23 mouse cellular contexts compared by ENCODE assay signal in the genomic region with DNA sequence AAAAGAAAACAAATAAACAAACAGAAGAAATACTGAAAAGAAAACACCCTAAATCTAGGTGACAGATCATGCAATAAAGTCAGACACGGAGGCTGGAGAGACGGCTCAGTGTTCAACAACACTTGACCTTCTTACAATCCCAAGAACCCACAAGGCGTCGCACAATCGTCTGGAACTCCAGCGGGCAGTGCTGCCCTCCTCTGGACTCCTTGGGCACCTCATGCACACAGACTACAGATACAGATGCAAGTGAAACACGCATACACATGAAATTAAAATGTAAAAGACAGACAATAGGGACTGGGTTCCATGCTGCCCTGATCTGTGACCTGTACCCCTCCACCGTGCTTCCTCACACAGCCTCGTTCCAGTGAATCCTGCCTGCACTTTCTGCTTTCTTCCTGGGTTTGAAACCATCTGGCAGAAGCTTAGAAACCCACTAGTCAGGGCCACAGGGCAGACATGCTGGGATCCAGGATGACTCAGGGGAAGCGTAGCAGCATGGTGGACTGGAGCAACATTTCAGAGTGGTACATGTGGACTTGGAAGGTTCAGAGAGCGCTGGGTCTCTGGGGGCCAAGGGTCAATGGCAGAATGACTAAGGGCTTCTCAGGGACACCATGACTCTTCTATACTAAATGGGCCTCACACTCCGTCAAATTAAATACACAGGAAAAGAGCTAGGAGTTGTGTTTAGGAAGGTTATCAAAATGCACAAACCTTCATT.
DNase-seq lines count a peak whose midpoint lies in the region; ATAC-seq lines count a peak whose summit lies in the region.
"Had no signal": no experiment of that assay in that cellular context is flagged by ENCODE, and none has a peak within 500 bp of the region (broad histone marks: within the 10 kb centered on the region; RNA-seq: fewer than 3 reads in every experiment).

No protein-coding gene starts in this region.

- peaks cover 7% of the 10 kb centered on the region; the same call in 1 of the 2 replicates for H3K4me1 ChIP-seq in kidney, embryonic 16.5 days (ENCODE audit: insufficient read depth, low read length)
- H3K4me1 ChIP-seq: heart, embryonic 12.5 days had no signal

- H3K4me2 ChIP-seq in kidney, embryonic 16.5 days (replicated peaks; ENCODE audit: low read depth, low read length), result no peak overlapping the region
- H3K4me2 ChIP-seq: forebrain, embryonic 15.5 days; heart, embryonic 12.5 days; hindbrain, embryonic 15.5 days; limb, embryonic 15.5 days; midbrain, embryonic 12.5 days; neural tube, embryonic 15.5 days had no signal

- peaks cover 4% of the 10 kb centered on the region for H3K36me3 ChIP-seq in kidney, embryonic 16.5 days (ENCODE audit: insufficient read depth, low read length)
- H3K36me3 ChIP-seq: forebrain, embryonic 15.5 days; heart, embryonic 12.5 days; hindbrain, embryonic 15.5 days; limb, embryonic 15.5 days; neural tube, embryonic 15.5 days had no signal

- no peaks in the 10 kb centered on the region for H3K27me3 ChIP-seq in kidney, embryonic 16.5 days (ENCODE audit: insufficient read depth, low read length)
- H3K27me3 ChIP-seq: forebrain, embryonic 15.5 days; heart, embryonic 12.5 days; hindbrain, embryonic 15.5 days; limb, embryonic 15.5 days; midbrain, embryonic 12.5 days; neural tube, embryonic 15.5 days had no signal

- H3K4me3 ChIP-seq in kidney, embryonic 16.5 days (ENCODE audit: low read length), result no peak overlapping the region
- H3K4me3 ChIP-seq: erythroblast, embryonic 14.5 days; forebrain, embryonic 15.5 days; heart, embryonic 12.5 days; hindbrain, embryonic 15.5 days; limb, embryonic 15.5 days; midbrain, embryonic 12.5 days; myocyte; neural tube, embryonic 15.5 days had no signal

- no peak overlapping the region for H3K9ac ChIP-seq in kidney, embryonic 16.5 days (replicated peaks; ENCODE audit: low read length)
- H3K9ac ChIP-seq: forebrain, embryonic 15.5 days; heart, embryonic 12.5 days; hindbrain, embryonic 15.5 days; limb, embryonic 15.5 days; midbrain, embryonic 12.5 days; neural tube, embryonic 15.5 days had no signal

- ATAC-seq in kidney, embryonic 16.5 days (ENCODE audit: low FRiP score, low TSS enrichment), result 0 out of 2 replicates have a peak, but pooled peaks have one; percentile 24
- ATAC-seq: forebrain, embryonic 15.5 days had no signal

- no peak overlapping the region for H3K27ac ChIP-seq in kidney, embryonic 16.5 days (ENCODE audit: low read length)
- H3K27ac ChIP-seq: forebrain, embryonic 15.5 days; hindbrain, embryonic 15.5 days; limb, embryonic 15.5 days; midbrain, embryonic 12.5 days; neural tube, embryonic 15.5 days had no signal

- H3K9me3 ChIP-seq in kidney, embryonic 16.5 days (ENCODE audit: low read length), result no peaks in the 10 kb centered on the region
- H3K9me3 ChIP-seq: forebrain, embryonic 15.5 days; heart, embryonic 12.5 days; hindbrain, embryonic 15.5 days; limb, embryonic 15.5 days; midbrain, embryonic 12.5 days; neural tube, embryonic 15.5 days had no signal

- WGBS in kidney, embryonic 16.5 days, result 69% methylated on average over 12 of the region's 12 CpGs

- peak; percentile 20 for DNase-seq in adrenal gland, adult 8-10 months
- DNase-seq in adrenal gland, postnatal 4 days (ENCODE audit: low spot score in 2 of 2), result no peak
- no peak for DNase-seq in kidney, postnatal 36 days
- DNase-seq in 3T3-L1 (ENCODE audit: low read depth, low spot score), result peak; percentile 8
- peak; percentile 64 for DNase-seq in R1 (ENCODE audit: low read depth, low spot score)
- no peak for DNase-seq in embryo, embryonic 10 days (ENCODE audit: low spot score)
- DNase-seq in testis, postnatal 14 days (ENCODE audit: low spot score), result no peak
- DNase-seq: B cell, adult 2 months; cerebellum, adult 11 months; cerebellum, postnatal 25 days; kidney, adult 2 months; lung, adult 2 months; retina, postnatal 1 day; thymus, adult 2 months had no signal

Comparison
In these comparisons a context has a peak if more than half of its experiments do, and no peak if none do; other contexts are left out.
1. DNase-seq: peak in adrenal gland, adult 8-10 months (single experiment), 3T3-L1 (single experiment) and R1 (single experiment); none in adrenal gland, postnatal 4 days (0 of 2), kidney, postnatal 36 days (0 of 2), embryo, embryonic 10 days (single experiment) and testis, postnatal 14 days (single experiment).